Mouse (Mus musculus) frontal cortex, postnatal 25 days (tissue): Measurements from ENCODE around the gene Frmpd2.
"Not testable (repeated sequence)": the region's sequence is repeated elsewhere in the genome, so short reads cannot be mapped to it uniquely, and the experiment has no call there.

ENCODE experiments used
- DNase-seq, 2 experiments: peaks; one replicate each; pipeline ENCODE4 v3.0.0; 2022; ENCODE audit warnings: low spot score in 2 of 2

The Frmpd2 gene

DNA sequence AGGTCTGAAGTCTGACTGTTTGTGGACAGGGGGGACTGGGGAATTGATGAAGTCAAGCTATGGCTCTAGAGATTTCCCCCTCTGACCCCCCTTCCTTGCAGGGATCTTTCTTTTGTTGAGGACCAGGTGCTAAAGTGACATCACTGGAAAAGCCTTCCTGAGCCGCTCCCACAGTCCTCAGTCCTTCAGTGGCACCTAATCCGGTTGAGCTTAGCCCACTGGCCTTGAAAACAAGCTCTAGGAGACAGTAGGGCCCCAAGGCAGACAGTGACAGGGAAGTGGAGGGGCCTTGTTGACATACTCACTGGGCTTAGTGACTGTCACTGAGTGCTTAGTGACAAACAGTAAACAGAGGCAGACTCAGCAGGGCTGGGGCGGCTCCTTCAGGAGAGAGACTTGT, at the start of gene Frmpd2:
TSS of gene Frmpd2 (plus strand) at position 366 of the 400 bp plus-strand sequence.
- no peak for DNase-seq

DNA sequence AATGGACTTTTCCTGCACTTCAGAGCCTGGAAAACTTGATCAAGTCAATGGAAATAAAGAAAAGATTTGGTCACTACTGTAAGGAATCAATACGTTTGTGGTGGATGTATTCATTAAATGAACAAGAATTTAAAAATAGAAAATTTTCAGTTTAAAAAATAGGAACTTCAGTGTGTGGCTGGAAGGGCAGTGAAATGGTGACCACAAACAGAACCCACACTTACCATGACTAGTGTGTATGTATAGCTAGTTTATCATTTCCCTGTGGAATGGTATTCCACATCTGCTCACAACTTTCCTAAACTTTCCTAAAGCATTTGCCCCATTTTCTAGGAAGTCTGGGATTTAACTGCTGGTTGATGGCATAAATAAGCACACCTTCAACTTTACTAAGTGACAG, 48.5 kb upstream of the Frmpd2 start:
- no peak for DNase-seq

DNA sequence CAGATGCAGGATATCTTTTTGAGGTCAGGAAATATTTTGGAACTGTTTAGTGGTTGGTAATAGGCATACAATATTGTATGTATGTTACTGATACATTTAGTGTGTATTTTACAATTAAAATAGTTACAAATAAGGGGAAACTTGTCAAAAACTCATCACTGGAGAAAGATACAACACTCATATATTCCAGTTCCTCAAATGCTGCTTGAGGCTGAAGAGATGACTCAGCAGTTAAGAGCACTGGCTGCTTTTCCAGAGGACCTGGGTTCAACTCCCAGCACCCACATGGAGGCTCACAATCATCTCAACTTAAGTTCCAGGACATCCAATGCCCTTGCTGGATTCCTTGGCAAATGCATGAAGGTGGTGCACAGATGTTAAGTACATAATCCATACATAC, 47.4 kb upstream of the Frmpd2 start:
- no peak for DNase-seq

DNA sequence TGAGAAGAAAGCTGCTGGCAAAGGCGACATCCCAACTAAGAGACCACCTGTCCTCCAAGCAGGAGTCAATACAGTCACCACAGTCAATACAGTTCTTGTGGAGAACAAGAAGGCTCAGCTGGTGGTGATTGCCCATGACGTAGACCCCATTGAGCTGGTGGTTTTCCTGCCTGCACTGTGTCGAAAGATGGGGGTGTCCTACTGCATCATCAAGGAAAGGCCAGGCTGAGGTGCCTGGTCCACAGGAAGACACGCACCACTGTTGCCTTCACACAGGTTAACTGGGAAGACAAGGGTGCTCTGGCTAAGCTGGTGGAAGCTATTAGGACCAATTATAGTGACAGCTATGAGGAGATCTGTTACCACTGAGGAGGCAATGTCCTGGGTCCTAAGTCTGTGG, 39.0 kb upstream of the Frmpd2 start:
- not testable (repeated sequence) for DNase-seq

DNA sequence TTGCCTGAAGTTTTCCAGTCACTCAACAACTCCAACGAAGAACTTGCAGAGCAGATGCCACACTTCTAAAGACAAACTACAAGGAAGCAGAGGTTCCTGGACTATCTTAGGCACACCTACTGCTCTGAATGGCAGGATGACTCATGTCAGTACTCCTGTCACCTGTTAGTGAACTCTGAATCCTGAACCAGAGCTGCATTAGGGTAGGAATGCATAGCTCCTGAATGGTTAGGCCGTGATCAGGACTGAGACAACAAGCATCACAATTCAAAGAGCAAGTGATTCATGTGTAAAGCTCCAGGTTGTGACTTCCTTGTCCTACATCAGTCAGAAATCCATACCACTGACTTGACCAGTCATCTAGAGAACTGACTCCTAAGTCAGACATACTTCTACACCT, 27.7 kb upstream of the Frmpd2 start:
- no peak for DNase-seq

DNA sequence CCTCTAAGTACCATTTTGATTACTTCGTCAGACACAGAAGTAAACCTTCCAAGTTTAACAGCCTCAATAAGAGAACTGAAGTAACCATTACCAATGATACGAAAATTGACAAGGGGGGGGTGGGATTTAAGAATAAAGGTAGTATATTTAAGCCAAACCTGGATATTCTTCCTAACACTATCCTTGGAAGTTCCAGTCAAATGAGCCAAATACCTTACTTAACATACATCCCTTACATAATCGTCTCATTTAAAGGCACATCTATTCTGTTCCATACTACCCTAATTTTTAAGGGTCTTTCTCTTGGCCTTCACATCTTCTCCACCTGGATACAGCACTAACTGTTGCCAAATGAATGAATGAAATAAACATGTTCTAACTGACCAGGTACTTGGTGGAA, 25.5 kb upstream of the Frmpd2 start:
- no peak for DNase-seq

DNA sequence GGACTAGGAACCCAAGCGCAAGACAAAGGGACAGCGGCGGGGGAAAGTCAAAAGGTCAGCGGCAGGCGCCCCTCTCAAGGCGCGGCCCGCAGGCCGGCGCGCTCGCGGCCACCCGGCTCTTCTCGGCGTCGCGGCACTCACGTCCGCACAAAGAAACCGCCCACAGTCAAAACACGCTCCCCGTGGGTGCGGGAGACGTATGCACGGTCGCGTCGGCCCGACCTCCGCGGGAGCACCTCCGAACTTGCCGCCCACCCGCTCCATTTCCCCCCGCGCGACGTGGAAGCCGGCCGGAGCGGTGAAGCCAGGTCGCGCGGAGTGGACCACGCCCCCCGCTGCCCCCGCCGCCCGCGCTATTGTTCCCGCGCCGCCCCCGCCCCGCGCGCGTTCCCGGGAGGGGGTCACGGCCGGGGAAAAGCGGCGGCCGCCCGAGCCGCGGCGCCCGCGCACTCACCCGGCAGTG, 24.9 kb upstream of the Frmpd2 start:
- peak; percentile 14 to 41 for DNase-seq

DNA sequence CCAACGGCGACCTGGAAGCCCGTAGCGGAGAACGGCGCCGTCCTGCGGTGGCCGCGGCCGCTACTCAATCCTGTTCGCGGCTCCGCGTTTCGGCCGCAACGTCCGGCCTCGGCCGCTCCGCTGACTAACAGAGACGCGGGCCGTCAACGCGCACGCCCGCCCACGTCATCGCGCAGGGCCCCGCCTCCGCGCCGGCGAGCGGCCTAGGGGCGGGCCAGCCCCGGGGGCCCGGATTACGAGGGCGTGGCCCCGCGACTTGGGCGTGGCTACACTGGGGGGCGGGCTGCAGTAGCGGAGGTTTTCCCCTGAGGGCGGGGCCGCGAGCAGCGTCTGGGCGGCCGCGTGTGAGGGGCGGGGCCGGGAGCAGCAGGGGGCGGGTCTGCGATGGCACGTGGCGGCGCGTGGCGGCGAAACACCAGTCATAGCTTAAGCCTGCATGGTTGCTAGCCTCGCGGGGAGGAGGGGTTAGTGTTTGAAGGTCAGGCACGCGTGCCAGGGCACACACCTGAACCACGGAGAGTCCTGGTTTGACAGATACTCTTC, 24.4 kb upstream of the Frmpd2 start, which contains the start of gene Mapk8:
TSS of gene Mapk8 (minus strand) at position 132 of the 543 bp plus-strand sequence.
- DNase-seq: peak; percentile 81 to 93

DNA sequence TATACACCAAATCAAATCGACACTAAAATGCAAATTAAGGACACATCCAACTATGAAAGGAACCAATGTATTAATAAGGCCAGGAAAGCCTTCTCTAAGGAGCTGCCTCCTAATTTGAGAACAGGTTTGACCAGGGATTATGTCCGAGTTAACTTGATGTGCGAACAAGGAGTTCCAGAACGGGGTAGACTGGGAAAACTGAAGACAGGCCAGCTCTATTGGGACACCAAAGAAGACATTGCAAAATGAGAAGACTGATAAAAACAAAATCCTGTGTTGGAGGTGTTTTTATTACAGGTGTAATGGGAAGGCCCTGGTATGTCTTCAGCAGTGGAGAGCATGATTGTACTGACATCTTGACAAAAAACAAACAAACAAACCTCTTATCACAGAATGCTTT, 23.2 kb upstream of the Frmpd2 start:
- DNase-seq: no peak

DNA sequence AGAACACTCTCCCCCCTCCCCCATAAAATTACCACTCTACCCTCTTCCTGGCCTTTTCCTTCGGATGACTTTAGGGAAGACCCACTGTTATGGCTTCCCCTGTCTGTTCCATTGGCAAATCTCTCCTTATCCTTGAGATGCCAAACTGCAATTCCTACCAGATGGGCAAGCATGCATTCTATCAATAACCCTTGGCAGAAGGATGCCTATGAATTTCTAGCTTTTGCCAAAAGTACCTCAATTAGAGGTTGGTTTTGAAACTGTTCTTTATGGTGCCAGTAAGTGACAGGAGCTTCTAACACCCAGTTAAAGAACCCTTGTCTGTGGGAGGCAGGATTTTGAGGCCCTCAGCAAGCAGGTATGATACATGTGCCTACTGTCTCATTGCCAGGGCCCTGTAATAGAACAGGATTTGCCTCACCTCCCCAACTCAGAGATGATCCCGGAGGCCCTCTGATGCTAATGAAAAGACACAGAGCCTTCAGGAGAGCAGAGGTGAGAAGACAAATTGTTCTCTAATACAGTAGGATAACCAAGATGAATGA, 22.1 kb upstream of the Frmpd2 start:
- no peak for DNase-seq

DNA sequence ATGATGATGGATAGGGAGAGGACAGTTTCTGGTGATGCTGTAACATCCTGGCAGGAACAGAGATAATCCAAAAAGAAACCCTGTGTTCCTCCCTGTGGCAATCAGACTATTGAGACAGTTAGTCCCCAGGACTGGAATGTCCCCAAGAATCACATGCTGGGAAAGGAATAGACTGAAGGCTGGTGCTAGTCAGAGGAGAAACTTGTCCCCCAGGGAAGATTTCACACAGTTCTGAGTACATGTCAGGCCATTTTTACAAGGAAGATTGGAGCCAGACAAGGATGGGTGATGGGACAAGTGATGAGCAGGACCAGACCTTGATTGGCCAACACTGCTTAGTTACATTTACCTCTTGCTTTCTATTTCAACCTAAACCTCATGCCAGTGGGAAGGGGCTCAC, 21.2 kb upstream of the Frmpd2 start:
- no peak for DNase-seq

DNA sequence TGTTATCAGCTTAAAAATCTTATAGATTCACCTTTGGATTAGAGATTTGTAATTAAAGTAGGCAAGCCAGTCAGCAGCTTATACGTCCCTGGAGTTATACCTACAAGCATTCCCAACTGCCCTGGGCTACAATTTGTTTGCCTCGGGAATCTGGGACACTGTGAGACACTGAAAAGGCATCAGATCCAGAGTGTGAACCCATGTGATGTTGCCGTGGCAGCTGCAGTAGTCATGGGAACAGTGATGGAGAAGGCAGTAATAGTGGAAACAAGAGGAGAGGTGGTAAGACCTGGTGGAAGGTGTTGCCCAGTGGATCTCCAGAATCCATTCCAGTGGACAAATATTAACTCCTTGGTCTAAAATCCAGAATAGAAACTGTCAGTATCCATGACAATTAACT, 7.8 kb upstream of the Frmpd2 start:
- DNase-seq: no peak

DNA sequence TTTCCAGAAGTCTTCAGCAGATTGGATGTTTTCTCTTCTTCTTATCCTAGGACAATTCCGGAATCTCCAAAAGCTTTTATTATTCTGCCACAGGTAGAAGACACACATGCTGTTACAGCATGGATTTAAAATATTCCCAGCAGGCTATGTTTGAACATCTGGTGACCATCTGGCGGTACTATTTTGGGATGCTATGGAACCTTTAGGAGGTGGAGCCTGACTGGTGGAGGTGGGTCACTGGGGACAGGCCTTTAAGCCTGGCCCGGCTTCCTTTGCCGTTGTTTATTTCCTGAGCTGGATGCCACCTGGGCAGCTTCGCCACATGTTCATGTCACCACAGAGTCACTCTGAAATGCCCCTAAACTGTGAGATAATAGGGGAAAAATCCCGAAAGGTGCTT, 3.7 kb upstream of the Frmpd2 start:
- DNase-seq: no peak

DNA sequence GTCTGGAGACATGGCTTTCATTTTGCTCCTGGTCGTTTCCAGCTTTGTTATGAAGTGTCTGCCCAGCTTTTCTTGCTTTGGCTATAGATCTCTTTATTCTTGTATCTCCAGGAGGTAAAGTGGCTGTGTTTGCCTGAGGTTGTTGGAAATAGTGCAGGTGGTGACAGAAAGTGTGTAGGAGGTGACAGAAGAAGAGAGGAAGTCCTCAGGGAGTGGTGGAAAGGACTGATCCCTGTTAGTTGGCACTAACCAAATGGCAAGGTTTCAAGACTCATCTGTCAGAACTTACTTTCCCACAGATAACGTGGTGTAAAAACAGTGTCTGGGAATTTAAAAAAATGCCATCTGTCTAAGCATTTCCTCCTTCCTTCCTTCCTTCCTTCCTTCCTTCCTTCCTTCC, 3.0 kb downstream of the Frmpd2 start:
- DNase-seq: no peak

DNA sequence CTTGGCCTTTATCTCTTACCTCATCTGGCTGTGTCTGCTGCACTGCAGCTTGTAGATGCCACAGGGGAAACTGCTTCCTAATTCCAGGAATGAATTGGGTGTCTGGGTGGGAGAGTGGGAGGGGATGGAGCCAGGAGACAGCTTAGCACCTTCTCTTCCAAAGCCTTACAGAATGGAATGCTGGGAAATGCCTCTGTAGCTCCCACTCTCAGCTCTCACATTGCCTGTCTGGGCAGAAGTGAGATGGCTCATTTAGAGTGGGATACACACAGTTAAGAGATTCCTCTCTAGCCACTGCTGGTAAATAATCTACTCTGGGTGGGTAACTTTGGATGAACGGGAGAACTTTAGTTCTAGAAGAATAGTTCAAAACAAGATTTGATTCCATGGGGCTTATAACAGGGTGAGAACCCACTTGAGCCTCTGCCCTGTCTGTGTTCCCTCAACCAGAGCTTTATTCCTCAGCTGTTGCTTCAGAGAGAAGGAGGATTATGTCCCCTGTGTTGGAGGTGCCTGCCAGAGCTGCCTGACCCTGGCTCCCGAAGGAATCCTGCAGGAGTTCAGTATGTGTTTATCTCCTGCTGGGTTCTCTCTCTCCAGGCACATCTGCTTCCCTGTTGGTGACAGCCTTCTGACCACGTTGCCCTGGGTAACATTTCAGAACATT, 4.7 kb downstream of the Frmpd2 start:
- DNase-seq: no peak

DNA sequence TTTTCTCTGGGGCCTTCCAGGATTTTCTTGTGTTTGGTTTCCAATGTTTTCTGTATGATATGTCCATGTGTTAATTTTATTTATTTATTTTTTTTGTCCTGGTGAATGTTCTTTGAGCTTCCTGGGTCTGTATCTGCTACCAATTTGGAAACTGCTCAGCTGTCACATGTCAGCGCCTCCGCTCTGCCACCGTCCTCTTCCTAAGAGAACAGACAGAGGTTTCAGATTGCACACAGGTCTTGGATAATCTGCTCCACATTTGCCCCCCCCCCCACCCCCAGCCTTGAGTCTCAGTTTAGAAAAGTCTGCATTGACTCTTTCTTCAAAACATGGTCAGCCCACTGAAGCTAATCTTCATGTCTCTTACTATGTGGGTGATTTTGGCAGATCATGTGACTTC, 10.5 kb downstream of the Frmpd2 start:
- no peak for DNase-seq

DNA sequence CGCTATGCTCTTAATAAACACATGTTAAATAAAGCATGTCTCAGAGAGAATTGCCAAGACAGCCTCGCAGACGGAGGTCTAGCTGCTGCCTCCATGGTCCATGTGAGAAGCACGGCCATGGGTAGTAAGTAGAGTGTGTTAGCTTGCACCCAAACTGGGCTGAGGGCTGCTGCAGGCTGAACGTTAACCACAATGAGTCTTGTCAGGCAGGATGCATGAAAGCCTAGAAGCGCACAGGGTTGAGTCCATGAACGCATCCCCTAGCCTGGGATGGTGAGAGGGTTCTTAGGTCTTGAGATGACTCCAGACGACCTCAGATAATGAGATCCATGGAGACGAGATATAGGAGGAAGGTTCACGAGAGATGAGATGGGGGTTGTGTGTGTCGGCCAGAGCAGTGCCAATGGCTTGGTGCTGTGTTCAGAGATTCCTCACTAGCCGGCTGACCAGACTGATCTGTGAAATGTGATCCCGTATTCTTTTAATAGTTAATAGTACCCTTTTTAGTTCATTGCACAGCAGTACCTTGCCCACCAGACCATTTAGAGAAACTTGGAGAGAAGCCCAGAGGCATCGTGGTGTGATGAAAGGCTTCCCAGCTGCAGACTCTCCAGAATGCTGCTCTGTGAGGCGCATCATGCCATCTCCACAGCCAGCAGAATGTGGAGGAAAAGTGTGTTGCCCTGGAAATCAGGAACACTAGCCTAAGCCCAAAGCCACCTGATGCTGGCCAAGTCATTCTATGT, 16.5 kb downstream of the Frmpd2 start:
- DNase-seq: no peak

DNA sequence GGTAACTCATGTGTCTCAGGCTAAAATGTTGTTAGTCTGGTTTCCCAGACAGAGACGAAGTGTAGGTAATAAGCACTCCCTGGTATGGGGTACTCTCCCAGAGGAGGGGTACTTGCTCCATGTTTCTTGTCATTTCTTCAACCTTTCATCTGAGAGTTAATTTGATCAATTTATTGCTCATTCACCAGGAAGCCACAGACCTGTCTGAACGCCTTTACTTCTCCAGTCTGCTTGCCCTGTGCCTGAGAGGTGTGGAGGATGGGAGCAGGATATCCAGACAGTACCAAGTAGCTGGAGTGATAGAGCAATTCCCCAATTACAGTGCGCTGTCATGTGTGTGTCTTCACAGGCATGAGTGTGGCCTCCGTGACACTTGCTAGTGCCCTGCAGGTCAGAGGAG, 23.7 kb downstream of the Frmpd2 start:
- DNase-seq: no peak

DNA sequence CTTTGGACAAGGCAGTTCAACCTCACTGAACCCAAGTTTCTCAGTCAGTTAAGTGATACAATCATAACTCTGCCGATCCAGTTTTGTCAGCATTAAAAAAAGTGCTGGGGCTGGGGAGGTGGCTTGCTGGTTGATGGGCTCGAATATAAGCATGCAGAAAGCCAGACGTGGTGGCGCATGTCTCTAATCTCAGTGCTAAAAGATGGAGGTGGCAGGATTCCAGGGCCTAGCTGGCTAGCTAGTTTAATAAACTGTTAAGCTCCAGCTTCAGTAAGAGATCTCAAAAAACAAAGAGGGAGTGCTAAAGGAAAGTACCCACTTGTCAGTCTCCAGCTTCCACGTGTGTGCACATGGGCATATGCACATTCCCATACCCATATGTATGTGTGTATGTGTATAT, 25.9 kb downstream of the Frmpd2 start:
- no peak for DNase-seq

DNA sequence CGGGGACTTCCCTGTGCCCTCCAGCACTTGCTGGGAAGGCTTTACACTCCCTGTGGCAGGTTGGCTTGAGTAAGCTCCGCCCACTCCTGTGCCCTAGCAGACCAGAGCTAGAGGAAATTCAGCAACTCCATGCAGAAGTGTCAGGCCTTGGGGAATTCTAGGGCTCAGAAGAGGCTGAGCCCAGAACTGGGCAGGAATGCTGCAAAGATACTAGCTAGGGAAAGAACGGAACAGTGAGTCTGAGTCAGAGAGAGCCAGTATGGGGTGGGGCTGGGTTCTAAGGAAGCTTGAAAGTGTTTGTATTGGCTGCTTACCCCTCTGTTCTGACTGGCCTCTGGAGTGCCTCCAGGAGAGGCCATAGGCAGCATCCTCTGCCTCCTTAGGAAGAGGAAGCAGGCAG, 27.4 kb downstream of the Frmpd2 start:
- no peak for DNase-seq

DNA sequence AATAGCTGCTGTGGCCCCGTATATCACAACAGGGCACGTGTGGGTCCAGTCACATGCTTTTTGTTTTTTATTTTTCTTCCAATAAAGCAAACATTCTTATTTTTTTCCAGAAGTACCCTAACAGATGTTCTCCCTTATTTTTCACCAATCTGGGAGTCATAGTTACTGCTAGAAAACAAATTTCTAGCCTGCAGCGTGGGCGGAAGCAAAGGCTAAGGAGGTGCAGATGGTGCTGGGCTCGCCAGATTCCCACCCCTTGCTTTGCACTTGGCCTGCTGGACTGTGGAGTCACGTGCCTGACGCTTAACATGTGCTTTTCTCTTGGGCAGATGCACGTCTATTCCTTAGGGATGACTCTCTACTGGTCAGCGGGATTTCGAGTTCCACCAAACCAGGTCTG, 29.1 kb downstream of the Frmpd2 start:
- no peak for DNase-seq

DNA sequence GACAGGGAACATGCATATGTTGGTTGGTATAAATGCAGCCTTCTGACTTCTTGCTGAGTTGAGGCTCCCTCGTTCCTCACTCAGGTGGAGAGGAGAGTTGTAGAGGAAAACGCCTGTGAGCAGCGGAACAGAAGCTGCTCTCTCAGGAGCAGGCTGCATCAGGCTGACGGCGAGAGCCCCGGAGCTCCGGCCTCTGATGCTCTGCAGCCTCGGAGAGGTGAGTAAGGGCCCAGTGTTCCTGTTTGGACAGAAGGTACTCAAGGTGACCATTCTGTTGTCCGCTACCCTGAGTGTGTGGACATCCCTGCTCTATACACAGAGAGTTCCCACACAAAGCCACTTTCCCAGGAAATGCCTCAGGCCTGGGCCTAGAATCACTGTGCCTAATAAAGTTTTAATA, 31.8 kb downstream of the Frmpd2 start:
- no peak for DNase-seq

DNA sequence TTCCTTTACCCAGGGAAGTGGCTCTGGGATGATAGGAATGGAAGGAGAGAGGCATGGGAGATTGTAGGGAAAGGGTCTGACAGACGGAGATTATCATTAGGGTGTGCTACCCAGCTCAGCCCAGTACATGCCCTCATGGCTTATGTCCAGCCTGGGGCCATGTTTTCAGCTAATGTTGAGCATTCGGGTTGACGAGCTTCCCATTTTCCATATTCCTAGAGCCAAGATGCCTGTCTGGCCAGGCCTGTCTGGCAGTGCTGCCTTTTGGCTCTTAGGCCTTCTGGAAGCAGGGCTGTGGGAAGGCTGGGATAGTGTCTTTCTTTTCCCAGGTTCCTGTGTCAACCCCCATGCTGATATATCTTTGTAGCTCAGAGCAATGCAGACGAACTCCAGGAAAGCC, 35.2 kb downstream of the Frmpd2 start:
- no peak for DNase-seq
